Mouse (Mus musculus): Measurements from ENCODE around the gene Olfr1378.

DNA sequence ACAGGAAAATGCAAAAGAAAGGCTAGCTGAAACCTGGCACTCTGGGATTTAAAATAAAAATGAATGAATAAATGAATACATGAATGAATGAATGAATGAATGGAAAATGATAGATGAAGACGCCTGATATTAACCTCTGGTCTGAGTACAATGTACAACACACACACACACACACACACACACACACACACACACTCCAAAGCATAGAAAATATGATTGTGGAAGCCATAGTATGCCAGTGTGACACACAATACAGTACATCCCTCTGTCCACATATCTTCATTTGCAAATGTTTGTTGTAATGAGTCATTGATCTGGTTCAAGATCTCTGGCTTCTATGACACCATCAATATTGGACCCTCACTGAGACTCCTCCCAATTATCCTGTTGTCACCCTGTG lies 34.3 kb upstream of the Olfr1378 start:
- TF ChIP-seq CTCF (IDR thresholded peaks at IDR 0.05) (no peak), POLR2A (IDR thresholded peaks at IDR 0.05; ENCODE audit: insufficient read depth, low read depth, low read length) (no peak), EP300 (IDR thresholded peaks at IDR 0.05; ENCODE audit: insufficient read depth, low read depth, low read length) (no peak)

All from heart, adult 2 months (tissue).